Mouse (Mus musculus) WW6 (cell line): Measurements from ENCODE around the gene Sp110.
"Not testable (repeated sequence)": the region's sequence is repeated elsewhere in the genome, so short reads cannot be mapped to it uniquely, and the experiment has no call there.

Source experiments
- DNase-seq: peaks from one replicate; pipeline ENCODE4 v3.0.0-alpha.2; 2013; ENCODE audit warnings: low read depth, low spot score

The Sp110 gene

GRCm38 (mm10) chr1:85546442-85546841 lies 52.2 kb downstream of the Sp110 start:
- not testable (repeated sequence) for DNase-seq

GRCm38 (mm10) chr1:85543818-85544217 lies 54.8 kb downstream of the Sp110 start:
- DNase-seq = not testable (repeated sequence)

GRCm38 (mm10) chr1:85528451-85529110 lies 70.0 kb downstream of the Sp110 start:
- not testable (repeated sequence) for DNase-seq
